Mouse (Mus musculus) ES-Bruce4 (cell line): ENCODE measurements at regions not wholly inside any gene's neighbourhood (a gene's known extent, or its start where the extent isn't known, plus 50 kb on each side); places are given as distances from the start of the nearest gene placed in this dataset.

Experiments used
- CTCF ChIP-seq: IDR thresholded peaks from one replicate; pipeline ENCODE4 v1.8.1; 2011; ENCODE audit warnings: low read depth, low read length
- EP300 ChIP-seq: IDR thresholded peaks from 2 replicates; pipeline ENCODE4 v1.6.1; 2011; ENCODE audit warnings: low read depth, low read length; ENCODE audit not compliant: insufficient read depth
- POLR2A ChIP-seq: IDR thresholded peaks from one replicate; pipeline ENCODE4 v1.8.1; 2011; ENCODE audit warnings: low read length; ENCODE audit not compliant: insufficient read depth

DNA sequence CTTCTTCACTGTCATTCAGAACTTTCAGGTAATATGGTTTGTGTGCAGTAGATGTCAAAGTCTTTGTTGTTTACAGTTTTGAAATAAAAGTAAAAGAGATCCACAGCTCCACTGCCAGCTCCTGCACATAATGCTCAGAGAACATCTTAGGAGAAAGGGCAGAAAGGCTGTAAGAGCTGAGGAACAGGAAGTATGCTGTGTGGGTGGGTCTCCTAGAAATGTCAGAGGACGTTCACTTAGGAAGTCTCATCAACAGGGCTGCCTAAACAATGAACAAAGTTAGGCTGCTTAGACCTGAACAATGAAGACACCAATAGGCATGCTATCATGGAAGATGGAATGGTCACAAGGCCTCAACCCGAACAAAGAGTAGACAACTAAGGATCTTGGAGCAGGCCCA is 105.1 kb upstream of the Tent5a start:
- TF ChIP-seq POLR2A (no peak), CTCF (no peak), EP300 (no peak)
